Mouse (Mus musculus) limb, embryonic 12.5 days (tissue): Measurements from ENCODE around the gene Nbeal1. TPM values are rescaled to one million over a fixed set of nuclear protein-coding genes. Genes with fewer than 3 reads are reported as not detected.

Source experiments
- ATAC-seq: fragments of 200-750 bp; cut with Nextera tagmentation; 2 replicates; pipeline ENCODE4 v1.8.0; 2017; ENCODE audit warnings: low read depth, moderate TSS enrichment; ENCODE audit not compliant: insufficient number of reproducible peaks, insufficient read depth, low FRiP score, low TSS enrichment
- H3K27ac ChIP-seq: fragments of 300-500 bp; sonication (generic); 2 replicates; pipeline ENCODE4 v1.5.1; 2016; ENCODE audit warnings: mild to moderate bottlenecking, moderate library complexity
- H3K27me3 ChIP-seq: fragments of 300-500 bp; sonication (generic); 2 replicates; pipeline ENCODE4 v1.6.1; 2016; ENCODE audit warnings: mild to moderate bottlenecking, moderate library complexity
- H3K36me3 ChIP-seq: fragments of 300-500 bp; sonication (generic); 2 replicates; pipeline ENCODE4 v1.6.1; 2016; ENCODE audit warnings: mild to moderate bottlenecking, moderate library complexity
- H3K4me1 ChIP-seq: fragments of 300-500 bp; sonication (generic); replicated peaks from 2 replicates; pipeline ENCODE4 v1.6.1; 2016
- H3K4me2 ChIP-seq: fragments of 300-500 bp; sonication (generic); 2 replicates; pipeline ENCODE4 v1.6.1; 2016; ENCODE audit warnings: mild to moderate bottlenecking, moderate library complexity
- H3K4me3 ChIP-seq: fragments of 300-500 bp; sonication (generic); replicated peaks from 2 replicates; pipeline ENCODE4 v1.5.1; 2016; ENCODE audit warnings: mild to moderate bottlenecking
- H3K9ac ChIP-seq: fragments of 300-500 bp; sonication (generic); replicated peaks from 2 replicates; pipeline ENCODE4 v1.6.1; 2016; ENCODE audit warnings: mild to moderate bottlenecking, moderate library complexity
- H3K9me3 ChIP-seq: fragments of 300-500 bp; sonication (generic); 2 replicates; pipeline ENCODE4 v1.6.1; 2016; ENCODE audit warnings: mild to moderate bottlenecking, moderate library complexity
- WGBS: fragments of 180-500 bp; shearing (Covaris S2); methylation state at CpG from one replicate; pipeline ENCODE4 v1.1.7; 2016; 5-methylcytosine and 5-hydroxymethylcytosine counted together
- polyA plus RNA-seq: library from polyadenylated mRNA; unstranded; fragments of >200 nt; fragmentation: Nextera tagmentation; extraction: Ambion mirVana; gene quantifications from 2 replicates; pipeline ENCODE4 v1.2.1, GENCODE M21; 2016

Nbeal1 gene
- polyA plus RNA-seq, 1 experiment from 2014 or later, result 10.8 TPM

DNA sequence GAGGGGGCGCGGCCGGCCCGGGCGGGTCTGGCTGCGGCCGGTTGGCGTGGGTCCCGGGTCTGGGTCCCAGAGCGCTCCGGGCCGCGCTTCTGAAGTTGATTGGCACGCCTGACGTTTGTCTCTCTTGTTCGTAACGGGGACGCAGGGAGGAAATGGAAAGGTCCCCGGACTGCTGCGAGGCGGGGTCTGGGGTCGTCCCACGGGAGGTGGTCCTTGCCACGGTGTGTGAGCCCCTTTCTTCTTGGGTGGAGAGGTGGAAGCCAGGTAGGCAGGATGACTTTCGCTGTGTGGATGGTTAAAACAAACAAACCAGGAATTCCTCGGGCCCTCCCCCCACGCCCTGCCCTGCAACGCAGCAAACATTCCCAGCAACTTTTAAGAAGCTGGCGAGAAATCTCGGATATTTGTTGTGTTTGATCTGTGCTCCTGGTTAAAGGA, 404 bp downstream of the Nbeal1 start:
- peak overlapping the region; percentile 97 for H3K27ac ChIP-seq
- ATAC-seq, result peak; percentile 83; the same call in 1 of the 2 replicates
- peak overlapping the region; percentile 63 for H3K4me2 ChIP-seq
- H3K36me3 ChIP-seq, result 0 out of 2 replicates have a peak, but pooled peaks cover 2% of the 10 kb centered on the region
- no peaks in the 10 kb centered on the region for H3K27me3 ChIP-seq
- peak overlapping the region; percentile 90 for H3K9ac ChIP-seq
- peak overlapping the region; percentile 81 for H3K4me3 ChIP-seq
- H3K9me3 ChIP-seq, result no peaks in the 10 kb centered on the region
- H3K4me1 ChIP-seq, result 0 out of 2 replicates have a peak, but pooled peaks cover 8% of the 10 kb centered on the region
- WGBS, result under 1% methylated on average over 30 of the region's 30 CpGs

DNA sequence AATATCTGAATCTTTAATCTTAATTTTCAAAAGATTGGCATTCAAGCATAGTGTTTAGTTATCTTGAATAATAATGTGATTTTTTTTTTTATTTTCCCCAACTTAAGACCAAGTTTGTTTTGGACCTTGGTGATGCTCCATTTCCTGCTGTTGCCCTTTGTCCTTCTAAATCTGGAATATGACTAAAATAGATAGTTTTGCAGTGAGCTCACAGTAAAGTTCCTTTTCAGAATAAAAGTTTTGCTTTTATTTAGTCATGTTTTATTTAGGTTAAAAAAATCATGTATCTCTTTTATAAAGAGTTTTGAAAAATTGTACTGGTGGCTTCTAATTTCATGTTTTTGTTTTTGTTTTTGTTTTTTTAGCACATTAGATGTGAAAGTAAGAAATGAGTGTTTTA, 8.1 kb downstream of the Nbeal1 start:
- no peak for ATAC-seq

DNA sequence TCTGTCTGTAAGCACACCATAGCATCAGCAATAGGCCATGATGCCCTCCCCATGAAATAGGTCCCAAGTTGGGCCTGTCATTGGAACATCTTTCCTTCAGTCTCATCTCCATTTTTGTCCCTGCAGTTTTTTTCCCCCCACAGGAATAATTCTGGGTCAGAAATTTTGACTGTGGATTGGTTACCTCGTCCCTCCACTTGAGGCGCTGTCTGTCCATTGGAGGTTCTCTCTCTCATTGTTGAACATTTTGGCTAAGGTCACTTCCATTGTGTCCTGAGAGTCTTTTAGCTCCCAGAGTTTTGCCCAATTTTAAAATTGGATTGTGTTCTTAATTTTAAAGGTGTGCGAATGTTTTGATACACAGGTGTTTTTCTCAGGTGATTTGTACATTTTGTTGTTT, 16.4 kb downstream of the Nbeal1 start:
- H3K4me2 ChIP-seq, result no peak overlapping the region
- WGBS, result 69% methylated on average over 3 of the region's 3 CpGs
- no peaks in the 10 kb centered on the region for H3K9me3 ChIP-seq
- no peak overlapping the region for H3K27ac ChIP-seq
- peaks cover 34% of the 10 kb centered on the region for H3K36me3 ChIP-seq
- no peaks in the 10 kb centered on the region for H3K27me3 ChIP-seq
- no peak overlapping the region for H3K4me3 ChIP-seq
- no peak overlapping the region for H3K9ac ChIP-seq
- H3K4me1 ChIP-seq, result no peaks in the 10 kb centered on the region
- ATAC-seq, result no peak

More for the DNA sequence above, 8.1 kb downstream of the Nbeal1 start:
- Histone ChIP-seq H3K9me3 (no peaks in the 10 kb centered on the region), H3K27ac (no peak overlapping the region), H3K36me3 (peaks cover 7% of the 10 kb centered on the region; the same call in 1 of the 2 replicates), H3K4me3 (no peak overlapping the region), H3K4me2 (no peak overlapping the region), H3K9ac (no peak overlapping the region), H3K4me1 (no peaks in the 10 kb centered on the region), H3K27me3 (no peaks in the 10 kb centered on the region)

DNA sequence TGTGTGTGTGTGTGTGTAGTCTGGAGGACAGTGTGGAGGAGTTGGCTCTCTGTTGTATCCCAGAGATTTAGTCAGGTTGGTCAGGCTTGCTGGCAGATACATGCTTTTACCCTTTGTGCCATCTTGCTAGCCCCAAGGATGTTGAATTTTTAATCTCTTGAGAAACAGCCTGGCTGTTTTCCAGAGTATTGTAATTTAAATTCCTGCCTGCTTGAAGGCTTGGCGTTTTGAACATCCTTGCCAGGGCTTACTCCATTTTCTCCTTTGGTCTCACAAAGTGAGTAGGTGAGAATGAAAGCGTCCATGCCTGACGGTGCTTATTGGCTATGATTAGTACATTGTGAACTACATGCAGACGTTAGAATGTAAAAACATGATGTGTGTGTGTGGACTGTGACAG, 18.6 kb downstream of the Nbeal1 start:
- Histone ChIP-seq H3K36me3 (peaks cover 55% of the 10 kb centered on the region), H3K4me2 (no peak overlapping the region), H3K9me3 (no peaks in the 10 kb centered on the region), H3K27ac (no peak overlapping the region), H3K27me3 (no peaks in the 10 kb centered on the region), H3K4me1 (no peaks in the 10 kb centered on the region), H3K9ac (no peak overlapping the region), H3K4me3 (no peak overlapping the region)
- no peak for ATAC-seq
- 80% methylated on average over 4 of the region's 4 CpGs for WGBS

DNA sequence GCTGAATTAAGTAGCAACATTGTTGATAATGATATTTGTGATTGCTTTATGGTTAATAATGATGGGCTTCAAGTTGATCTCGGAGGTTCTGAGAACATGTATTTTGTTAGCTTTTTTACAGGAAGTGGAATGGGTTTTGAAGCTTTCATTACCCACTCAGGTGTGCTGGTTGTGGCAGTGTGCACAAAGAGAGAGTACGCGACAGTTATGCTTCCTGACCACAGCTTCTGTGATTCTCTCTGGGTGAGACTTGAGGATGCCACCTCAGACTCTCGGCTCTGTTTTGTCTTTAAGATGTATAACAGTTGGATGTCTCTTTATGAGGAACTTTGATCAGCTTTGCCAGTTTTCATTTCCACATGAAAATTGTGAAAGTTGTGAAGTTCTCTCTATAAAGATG, 55.9 kb downstream of the Nbeal1 start:
- H3K27ac ChIP-seq, result no peak overlapping the region
- no peak overlapping the region for H3K4me2 ChIP-seq
- H3K36me3 ChIP-seq, result peaks cover 49% of the 10 kb centered on the region
- H3K4me3 ChIP-seq, result no peak overlapping the region
- ATAC-seq, result no peak
- H3K27me3 ChIP-seq, result no peaks in the 10 kb centered on the region
- no peaks in the 10 kb centered on the region for H3K4me1 ChIP-seq
- H3K9ac ChIP-seq, result no peak overlapping the region
- 92% methylated on average over 4 of the region's 4 CpGs for WGBS
- H3K9me3 ChIP-seq, result no peaks in the 10 kb centered on the region

DNA sequence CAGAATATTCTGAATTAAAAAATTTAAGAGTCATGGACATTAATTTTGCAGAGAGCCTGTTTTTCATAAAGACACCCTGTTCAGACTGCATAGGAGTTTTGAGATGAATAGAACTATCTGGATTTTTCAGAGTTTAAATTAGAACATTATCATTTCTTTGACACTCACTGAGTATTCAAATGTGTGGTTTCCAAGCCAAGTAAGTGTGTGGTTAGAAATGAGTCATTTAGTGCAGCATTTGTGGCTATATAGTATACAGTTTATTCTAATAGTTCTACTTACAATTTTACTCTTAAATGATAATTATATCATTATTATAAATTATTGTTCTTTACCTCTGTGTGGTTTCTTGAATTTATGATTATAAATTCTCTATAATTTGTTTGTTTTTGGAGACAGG, 60.0 kb downstream of the Nbeal1 start:
- Histone ChIP-seq H3K9ac (no peak overlapping the region), H3K4me3 (no peak overlapping the region), H3K4me2 (no peak overlapping the region), H3K27me3 (no peaks in the 10 kb centered on the region), H3K27ac (no peak overlapping the region), H3K36me3 (peaks cover 44% of the 10 kb centered on the region), H3K4me1 (no peaks in the 10 kb centered on the region), H3K9me3 (no peaks in the 10 kb centered on the region)
- ATAC-seq, result no peak

DNA sequence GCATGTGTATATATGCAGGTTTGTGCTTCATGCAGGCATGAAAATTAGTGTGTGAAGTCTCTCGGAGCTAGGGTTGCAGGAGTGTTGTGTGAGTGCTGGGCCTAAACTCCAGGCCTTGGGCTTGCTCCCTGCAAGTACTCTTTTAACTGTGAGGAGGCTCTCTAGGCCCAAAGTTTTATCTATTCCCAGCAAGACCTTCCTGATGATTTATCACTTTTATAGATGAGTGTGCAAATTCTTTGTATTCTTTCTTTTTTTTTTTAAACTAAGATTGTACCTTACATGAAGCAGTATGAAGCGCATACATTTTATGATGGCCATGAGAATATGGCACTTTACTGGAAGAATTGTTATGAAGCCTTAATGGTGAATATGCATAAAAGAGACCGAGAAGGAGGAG, 87.7 kb downstream of the Nbeal1 start:
- H3K9ac ChIP-seq, result no peak overlapping the region
- H3K4me3 ChIP-seq, result no peak overlapping the region
- no peaks in the 10 kb centered on the region for H3K9me3 ChIP-seq
- H3K36me3 ChIP-seq, result peaks cover 47% of the 10 kb centered on the region
- 95% methylated on average over 3 of the region's 3 CpGs for WGBS
- no peak overlapping the region for H3K4me2 ChIP-seq
- H3K27ac ChIP-seq, result no peak overlapping the region
- no peaks in the 10 kb centered on the region for H3K4me1 ChIP-seq
- no peaks in the 10 kb centered on the region for H3K27me3 ChIP-seq
- no peak for ATAC-seq

DNA sequence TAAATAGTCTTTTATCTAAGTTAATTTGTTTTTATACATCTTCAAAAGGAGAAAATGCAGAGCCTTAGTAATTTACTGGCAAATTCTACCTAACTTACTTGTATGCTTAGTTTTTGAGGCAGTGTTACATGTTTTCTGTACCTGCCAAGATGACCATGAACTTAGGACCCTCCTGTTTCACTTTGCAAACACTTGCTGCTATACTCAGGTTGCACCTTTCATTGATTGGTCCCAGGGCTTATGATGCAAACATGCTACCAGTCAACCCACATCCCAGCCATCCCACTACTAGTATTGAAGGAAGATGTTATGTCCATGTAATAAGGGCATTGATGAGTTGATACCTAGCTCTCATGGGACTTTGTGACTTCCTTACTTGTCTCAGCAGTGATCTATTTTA, 88.9 kb downstream of the Nbeal1 start:
- Histone ChIP-seq H3K9ac (no peak overlapping the region), H3K27me3 (no peaks in the 10 kb centered on the region), H3K4me1 (no peaks in the 10 kb centered on the region), H3K4me3 (no peak overlapping the region), H3K4me2 (no peak overlapping the region), H3K27ac (no peak overlapping the region), H3K9me3 (no peaks in the 10 kb centered on the region), H3K36me3 (peaks cover 38% of the 10 kb centered on the region)
- ATAC-seq, result no peak

DNA sequence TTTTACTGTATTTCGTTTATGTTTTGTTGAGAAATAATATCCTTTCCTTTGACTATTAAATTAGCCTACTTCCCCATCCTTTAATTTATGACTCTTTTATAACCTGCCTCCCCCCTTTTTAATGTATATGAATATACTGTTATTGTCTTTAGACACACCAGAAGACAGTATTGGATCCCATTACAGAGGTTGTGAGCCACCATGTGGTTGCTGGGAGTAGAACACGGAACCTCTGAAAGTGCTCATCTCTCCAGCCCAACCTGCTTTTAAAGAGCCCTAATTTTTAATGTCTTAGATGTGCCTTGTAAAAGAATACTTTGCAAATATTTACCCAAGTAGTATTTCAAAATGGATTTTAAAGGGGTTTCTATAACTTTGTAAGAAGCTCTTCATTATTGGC, 92.1 kb downstream of the Nbeal1 start:
- H3K27me3 ChIP-seq, result no peaks in the 10 kb centered on the region
- WGBS, result 81% methylated on average over 2 of the region's 2 CpGs
- no peaks in the 10 kb centered on the region for H3K9me3 ChIP-seq
- no peak overlapping the region for H3K9ac ChIP-seq
- H3K4me1 ChIP-seq, result no peaks in the 10 kb centered on the region
- no peak for ATAC-seq
- no peak overlapping the region for H3K4me3 ChIP-seq
- H3K27ac ChIP-seq, result no peak overlapping the region
- H3K4me2 ChIP-seq, result no peak overlapping the region
- H3K36me3 ChIP-seq, result peaks cover 32% of the 10 kb centered on the region

DNA sequence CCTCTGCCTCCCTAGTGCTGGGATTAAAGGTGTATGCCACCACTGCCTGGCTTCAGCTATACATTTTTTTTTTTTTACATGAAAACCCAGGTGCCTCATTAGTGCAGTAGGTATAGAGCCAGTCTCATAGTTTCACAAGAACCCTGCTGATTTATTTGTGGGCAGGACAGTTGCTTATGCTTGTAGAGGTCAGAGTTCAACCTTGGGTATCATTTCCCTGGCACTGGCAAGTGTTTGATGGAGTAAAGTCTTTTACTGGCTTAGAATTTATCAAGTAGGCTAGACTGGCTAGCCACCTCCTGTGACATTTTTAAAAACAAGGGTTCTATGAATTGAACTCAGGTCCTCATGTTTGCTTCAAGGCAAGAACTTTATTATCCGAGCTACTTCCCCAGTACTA, 113.5 kb downstream of the Nbeal1 start:
- Histone ChIP-seq H3K4me1 (no peaks in the 10 kb centered on the region), H3K4me3 (no peak overlapping the region), H3K27ac (no peak overlapping the region), H3K4me2 (no peak overlapping the region), H3K9ac (no peak overlapping the region), H3K27me3 (no peaks in the 10 kb centered on the region), H3K9me3 (no peaks in the 10 kb centered on the region), H3K36me3 (peaks cover 55% of the 10 kb centered on the region)
- 66% methylated on average over 1 of the region's 1 CpGs for WGBS
- ATAC-seq, result no peak

DNA sequence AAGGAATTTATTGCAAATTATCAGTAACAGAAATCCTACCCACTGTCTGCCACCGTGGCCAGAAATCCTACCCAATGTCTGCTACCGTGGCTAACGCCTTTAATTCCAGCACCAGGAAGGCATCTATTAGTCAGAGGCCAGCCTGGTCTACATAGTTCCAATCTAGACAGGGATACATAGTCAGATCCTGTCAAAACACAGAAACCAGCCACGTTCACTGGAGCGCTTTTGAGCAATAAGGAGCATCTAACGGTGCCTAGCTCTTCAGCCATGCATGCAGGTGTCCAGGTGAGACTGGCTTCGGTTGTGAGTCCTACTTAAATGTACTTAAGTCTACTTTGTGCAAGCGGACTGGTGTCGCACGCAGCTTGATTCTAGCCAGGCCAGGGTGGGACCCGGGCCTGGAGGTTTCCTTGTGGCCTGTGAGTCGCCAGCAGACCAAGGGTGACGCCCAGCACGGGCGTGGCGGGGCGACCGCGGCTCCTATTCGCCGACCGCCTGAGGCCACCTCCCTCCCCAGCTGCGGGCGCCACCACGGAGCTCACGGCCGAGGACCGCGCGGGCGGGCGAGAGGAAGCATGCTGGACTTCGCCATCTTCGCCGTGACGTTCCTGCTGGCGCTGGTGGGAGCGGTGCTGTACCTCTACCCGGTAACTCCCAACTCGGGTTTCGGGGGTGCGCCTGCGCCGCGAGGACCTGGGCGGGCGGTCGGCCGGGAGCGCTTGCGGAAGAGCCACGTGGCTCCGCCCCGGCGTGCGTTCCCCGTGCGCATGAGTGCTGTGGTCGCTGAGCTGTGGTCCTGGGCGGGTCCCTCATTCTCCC, 162.6 kb downstream of the Nbeal1 start, which contains the start of gene Cyp20a1:
Gene Cyp20a1, plus strand, starts transcription at position 516 of the 822 bp plus-strand sequence.
- Histone ChIP-seq H3K9me3 (no peaks in the 10 kb centered on the region), H3K4me2 (peak within 1 kb of the TSS; percentile 70), H3K4me1 (no peaks in the 10 kb centered on the region), H3K4me3 (peak within 1 kb of the TSS; percentile 63), H3K27me3 (no peaks in the 10 kb centered on the region), H3K27ac (peak within 1 kb of the TSS; percentile 96), H3K9ac (peak within 1 kb of the TSS; percentile 74), H3K36me3 (peaks cover 9% of the 10 kb centered on the region)
- WGBS, result 1% methylated on average over 60 of the region's 60 CpGs
- ATAC-seq, result peak; percentile 98
